Mouse (Mus musculus) left cerebral cortex, adult 18-20 months (tissue): Measurements from ENCODE around the gene Man2a1. TPM values are rescaled to one million over a fixed set of nuclear protein-coding genes. Genes with fewer than 3 reads are reported as not detected.

Source experiments
- DNase-seq, 2 experiments: peaks; one replicate each; pipeline ENCODE4 v3.0.0; 2021 to 2022; ENCODE audit warnings: low spot score in 2 of 2, mixed read lengths in 1 of 2
- total RNA-seq, 2 experiments: library from RNA; stranded (reverse); gene quantifications; 2 replicates each; pipeline ENCODE4 v1.2.3; 2021

Man2a1 gene
- total RNA-seq, 2 experiments from 2014 or later: 17.2 to 18.8 TPM

GRCm38 (mm10) chr17:64802168-64802955, 201.8 kb downstream of the Man2a1 start:
- no peak for DNase-seq

GRCm38 (mm10) chr17:64802956-64803275, 202.4 kb downstream of the Man2a1 start:
- DNase-seq: no peak

Other genes with a start within 250 kb of the Man2a1 start
- not detected for gene 4930583I09Rik, start 235.3 kb downstream of the Man2a1 start, total RNA-seq